Mouse (Mus musculus) cerebellum, adult 2 months (tissue): ENCODE measurements around the gene E2f3.

ENCODE experiments used
- CTCF ChIP-seq: fragments of 200-500 bp; IDR thresholded peaks from 2 replicates; pipeline ENCODE4 v1.5.1; 2011; ENCODE audit warnings: low read depth, mild to moderate bottlenecking, control low read depth, low read length, moderate library complexity, borderline replicate concordance; ENCODE audit not compliant: insufficient read depth
- POLR2A ChIP-seq: fragments of 200-500 bp; IDR thresholded peaks from 2 replicates; pipeline ENCODE4 v1.6.1; 2011; ENCODE audit warnings: low read length, control low read depth, borderline replicate concordance; ENCODE audit not compliant: insufficient read depth

DNA sequence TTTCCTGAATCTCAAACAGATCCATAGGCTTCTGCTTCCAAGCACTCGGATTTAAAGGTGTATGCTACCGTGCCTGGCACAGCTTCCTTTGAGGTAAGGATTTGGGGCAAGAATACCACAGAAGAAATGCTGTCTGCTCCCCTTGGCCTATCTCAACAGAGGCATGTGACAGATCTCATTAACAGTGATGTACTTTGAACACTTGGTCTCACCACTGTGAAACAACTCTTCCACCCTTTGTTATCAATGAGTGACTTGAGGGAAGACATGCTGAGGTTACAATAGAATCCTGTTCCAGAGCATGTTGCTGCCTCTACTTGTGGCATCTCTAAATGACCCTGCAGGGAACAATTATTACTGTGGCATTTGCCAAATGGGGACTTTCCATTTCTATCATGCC lies 125.8 kb downstream of the E2f3 start:
- TF ChIP-seq CTCF (no peak), POLR2A (no peak)
